Mouse (Mus musculus): Measurements from ENCODE around the gene Adam12. TPM values are rescaled to one million over a fixed set of nuclear protein-coding genes. Genes with fewer than 3 reads are reported as not detected.
A peak's percentile ranks its signal among the peaks of the same experiment; 100 is the strongest.

Gene Adam12
- polyA plus RNA-seq, 1 experiment from 2014 or later: 7.0 TPM

DNA sequence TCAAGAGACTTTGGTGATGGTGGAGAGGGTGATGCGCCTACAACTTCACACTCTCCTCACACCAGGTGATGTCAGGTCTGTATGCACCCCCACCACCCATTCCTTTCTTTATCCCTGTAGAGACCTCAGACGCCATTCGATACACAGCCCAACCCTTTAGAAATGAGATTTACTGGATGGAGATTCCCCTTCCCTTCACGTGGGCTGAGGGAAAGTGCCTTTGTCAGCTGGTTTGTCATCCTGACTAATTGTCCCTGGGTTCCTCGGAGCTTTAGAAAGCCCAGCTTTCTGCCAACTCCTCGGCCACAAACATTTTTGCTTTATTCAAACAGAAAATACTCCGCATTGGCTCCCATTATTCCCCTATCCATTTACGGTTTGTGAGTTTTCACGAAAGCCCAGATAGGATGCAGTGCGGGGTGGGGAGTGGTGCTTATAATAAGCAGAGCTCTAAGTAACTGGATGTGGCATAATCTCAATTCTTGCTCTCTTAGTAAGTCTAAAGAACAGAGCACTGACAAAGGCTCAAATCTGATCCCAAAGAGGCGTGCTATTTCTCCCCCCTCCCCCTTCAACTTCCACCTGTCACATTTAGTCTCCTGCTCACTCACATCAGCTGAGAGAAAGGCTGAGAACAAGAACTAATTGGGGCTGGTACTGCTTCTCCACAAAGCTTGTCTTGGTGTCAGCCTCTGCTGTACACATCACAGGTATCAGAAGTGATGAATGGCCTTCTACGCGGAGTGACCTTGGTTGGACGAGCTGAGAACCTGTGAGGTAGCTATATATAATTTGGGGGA, 143.2 kb downstream of the Adam12 start:
- no peak overlapping the region for H3K27ac ChIP-seq (ENCODE audit: low read depth, low read length)

DNA sequence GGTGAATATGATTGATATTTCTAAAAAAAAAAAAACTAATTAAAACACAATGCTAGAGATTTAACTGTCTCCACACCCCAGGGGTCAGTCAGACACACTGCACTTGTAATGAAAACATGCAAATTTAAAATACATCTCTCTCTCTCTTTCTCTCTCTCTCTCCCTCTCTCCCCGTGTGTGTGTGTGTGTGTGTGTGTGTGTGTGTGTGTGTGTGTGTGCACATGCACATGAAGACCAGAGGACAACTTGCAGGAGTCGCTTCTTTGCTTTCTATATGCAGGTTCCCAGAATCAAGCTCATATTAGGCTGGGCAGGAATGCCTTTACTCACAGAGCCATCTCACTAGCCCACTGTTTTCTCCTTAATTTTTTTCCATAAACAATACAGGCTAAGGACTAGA, 146.6 kb downstream of the Adam12 start:
- no peaks in the 10 kb centered on the region for H3K9me3 ChIP-seq (ENCODE audit: control insufficient read depth, low read length)
- H3K4me3 ChIP-seq (ENCODE audit: low read length): no peak overlapping the region
- H3K4me2 ChIP-seq (replicated peaks; ENCODE audit: low read depth, low read length): no peak overlapping the region
- ATAC-seq (ENCODE audit: low FRiP score, low TSS enrichment): no peak
- no peaks in the 10 kb centered on the region for H3K36me3 ChIP-seq (ENCODE audit: control insufficient read depth, insufficient read depth, low read length)
- H3K27me3 ChIP-seq (ENCODE audit: control insufficient read depth, insufficient read depth, low read length): no peaks in the 10 kb centered on the region
- H3K9ac ChIP-seq (ENCODE audit: low read depth, low read length): no peak overlapping the region
- no peak overlapping the region for H3K27ac ChIP-seq (ENCODE audit: low read depth, low read length)
- 87% methylated on average over 1 of the region's 2 CpGs for WGBS
- peaks cover 5% of the 10 kb centered on the region; the same call in 1 of the 2 replicates for H3K4me1 ChIP-seq (ENCODE audit: control insufficient read depth, insufficient read depth, low read length)

More for the DNA sequence above, 143.2 kb downstream of the Adam12 start:
- Histone ChIP-seq H3K27me3 (ENCODE audit: control insufficient read depth, insufficient read depth, low read length) (no peaks in the 10 kb centered on the region), H3K4me1 (ENCODE audit: control insufficient read depth, insufficient read depth, low read length) (no peaks in the 10 kb centered on the region), H3K36me3 (ENCODE audit: control insufficient read depth, insufficient read depth, low read length) (no peaks in the 10 kb centered on the region), H3K9ac (ENCODE audit: low read depth, low read length) (no peak overlapping the region), H3K9me3 (ENCODE audit: control insufficient read depth, low read length) (no peaks in the 10 kb centered on the region), H3K4me3 (ENCODE audit: low read length) (no peak overlapping the region), H3K4me2 (replicated peaks; ENCODE audit: low read depth, low read length) (no peak overlapping the region)
- 66% methylated on average over 14 of the region's 14 CpGs for WGBS
- no peak for ATAC-seq (ENCODE audit: low FRiP score, low TSS enrichment)

DNA sequence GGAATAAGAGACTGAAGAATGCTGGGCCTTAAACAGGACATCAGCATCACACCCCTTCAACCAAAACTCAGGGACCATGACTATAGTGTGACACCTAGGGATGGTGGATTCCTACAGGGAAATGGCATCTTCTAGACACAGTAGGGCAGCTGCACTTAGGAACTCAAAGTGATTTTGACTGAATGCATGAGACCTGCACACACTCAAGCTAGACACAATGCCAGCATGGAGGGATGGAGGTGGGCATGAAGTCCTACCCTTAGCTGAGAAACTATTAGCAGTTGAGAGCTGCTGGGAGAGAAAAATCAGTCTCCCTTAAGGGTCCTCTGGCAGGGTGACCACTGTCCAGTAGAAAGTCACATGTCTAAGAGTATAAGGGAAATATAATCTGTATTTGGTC, 147.0 kb downstream of the Adam12 start:
- no peak overlapping the region for H3K9ac ChIP-seq (ENCODE audit: low read depth, low read length)
- no peaks in the 10 kb centered on the region for H3K27me3 ChIP-seq (ENCODE audit: control insufficient read depth, insufficient read depth, low read length)
- ATAC-seq (ENCODE audit: low FRiP score, low TSS enrichment): no peak
- no peak overlapping the region for H3K4me2 ChIP-seq (replicated peaks; ENCODE audit: low read depth, low read length)
- no peaks in the 10 kb centered on the region for H3K36me3 ChIP-seq (ENCODE audit: control insufficient read depth, insufficient read depth, low read length)
- no peak overlapping the region for H3K4me3 ChIP-seq (ENCODE audit: low read length)
- peaks cover 5% of the 10 kb centered on the region; the same call in 1 of the 2 replicates for H3K4me1 ChIP-seq (ENCODE audit: control insufficient read depth, insufficient read depth, low read length)
- no peaks in the 10 kb centered on the region for H3K9me3 ChIP-seq (ENCODE audit: control insufficient read depth, low read length)
- no peak overlapping the region for H3K27ac ChIP-seq (ENCODE audit: low read depth, low read length)

DNA sequence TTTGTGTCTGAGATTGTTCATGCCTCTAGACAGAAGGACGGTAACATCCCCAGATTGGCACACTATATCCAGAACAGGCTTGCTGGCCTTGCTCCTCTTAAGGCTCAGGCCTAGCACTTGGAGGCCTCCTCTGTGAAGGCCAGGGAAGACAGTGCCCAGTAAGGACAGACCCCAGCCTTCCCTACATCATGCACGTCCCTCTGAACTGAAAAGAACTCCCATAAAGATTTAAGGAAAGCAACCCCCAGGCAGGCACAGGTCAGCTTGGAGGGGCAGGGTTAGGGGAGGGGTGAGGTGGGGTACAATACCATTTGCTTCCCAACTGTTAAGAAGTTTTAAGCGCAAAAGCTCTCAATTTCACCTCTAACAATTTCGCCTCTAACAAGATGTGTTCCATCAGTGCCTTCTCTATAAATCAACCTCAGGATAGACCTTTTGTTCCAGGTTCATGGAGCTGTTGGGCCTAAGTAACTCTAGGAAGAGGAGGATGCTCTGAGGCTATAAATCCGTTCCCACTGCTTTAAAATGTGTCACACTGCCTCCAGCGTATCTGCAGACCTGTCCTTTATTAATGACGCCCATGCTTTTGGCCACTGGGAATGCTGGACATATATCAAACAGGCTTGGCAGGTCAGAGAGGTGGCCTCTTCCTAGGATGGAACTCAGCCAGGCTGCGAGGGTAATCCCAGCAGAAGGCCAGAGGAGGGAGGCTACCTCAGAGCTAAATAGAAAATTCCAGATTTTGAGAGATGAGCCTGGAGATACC, 150.5 kb downstream of the Adam12 start:
- Histone ChIP-seq H3K4me3 (ENCODE audit: low read length) (no peak overlapping the region), H3K9ac (ENCODE audit: low read depth, low read length) (no peak overlapping the region), H3K4me2 (replicated peaks; ENCODE audit: low read depth, low read length) (no peak overlapping the region), H3K27me3 (ENCODE audit: control insufficient read depth, insufficient read depth, low read length) (no peaks in the 10 kb centered on the region), H3K27ac (ENCODE audit: low read depth, low read length) (no peak overlapping the region), H3K4me1 (ENCODE audit: control insufficient read depth, insufficient read depth, low read length) (peaks cover 5% of the 10 kb centered on the region; the same call in 1 of the 2 replicates), H3K36me3 (ENCODE audit: control insufficient read depth, insufficient read depth, low read length) (no peaks in the 10 kb centered on the region), H3K9me3 (ENCODE audit: control insufficient read depth, low read length) (no peaks in the 10 kb centered on the region)
- WGBS: 24% methylated on average over 8 of the region's 8 CpGs
- peak; percentile 88 for ATAC-seq (ENCODE audit: low FRiP score, low TSS enrichment)

DNA sequence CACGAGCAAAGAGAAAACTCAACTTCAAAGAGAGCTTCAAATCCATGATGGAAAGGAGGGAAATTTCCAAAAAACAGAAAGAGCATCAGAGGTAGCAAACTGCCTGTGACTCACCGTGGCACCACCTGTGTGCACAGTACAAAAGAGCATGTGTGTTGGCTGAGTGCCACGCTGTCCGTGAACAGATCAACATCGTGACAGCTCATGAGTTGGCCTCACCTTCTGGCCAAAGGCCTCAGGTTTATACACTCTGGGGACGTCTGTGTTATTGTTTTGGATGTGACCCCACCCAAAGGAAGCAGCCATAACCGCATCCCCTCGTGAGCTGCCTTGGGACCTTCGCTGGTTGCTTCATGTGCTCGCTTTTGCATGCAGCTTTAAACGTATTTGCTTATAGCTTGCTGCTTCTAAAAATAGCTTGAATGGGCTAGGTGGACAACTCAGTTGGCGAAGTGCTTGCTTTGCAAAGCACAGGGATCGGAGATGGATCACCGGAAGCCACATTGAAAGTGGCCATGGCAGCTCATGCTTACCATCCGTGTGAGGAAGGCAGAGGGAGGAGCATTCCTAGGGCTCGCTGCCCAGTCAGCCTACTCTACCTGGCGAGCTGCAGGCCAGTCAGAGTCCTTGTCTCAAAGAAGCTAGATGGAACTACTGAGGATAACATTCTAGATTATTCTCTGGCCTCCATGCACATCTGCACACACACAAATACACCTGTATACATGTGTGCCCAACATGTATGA, 151.8 kb downstream of the Adam12 start:
- Histone ChIP-seq H3K36me3 (ENCODE audit: control insufficient read depth, insufficient read depth, low read length) (no peaks in the 10 kb centered on the region), H3K9me3 (ENCODE audit: control insufficient read depth, low read length) (no peaks in the 10 kb centered on the region), H3K27ac (ENCODE audit: low read depth, low read length) (no peak overlapping the region), H3K4me1 (ENCODE audit: control insufficient read depth, insufficient read depth, low read length) (peaks cover 5% of the 10 kb centered on the region; the same call in 1 of the 2 replicates), H3K9ac (ENCODE audit: low read depth, low read length) (no peak overlapping the region), H3K4me3 (ENCODE audit: low read length) (no peak overlapping the region), H3K27me3 (ENCODE audit: control insufficient read depth, insufficient read depth, low read length) (no peaks in the 10 kb centered on the region), H3K4me2 (replicated peaks; ENCODE audit: low read depth, low read length) (no peak overlapping the region)
- 77% methylated on average over 17 of the region's 17 CpGs for WGBS
- ATAC-seq (ENCODE audit: low FRiP score, low TSS enrichment): no peak

DNA sequence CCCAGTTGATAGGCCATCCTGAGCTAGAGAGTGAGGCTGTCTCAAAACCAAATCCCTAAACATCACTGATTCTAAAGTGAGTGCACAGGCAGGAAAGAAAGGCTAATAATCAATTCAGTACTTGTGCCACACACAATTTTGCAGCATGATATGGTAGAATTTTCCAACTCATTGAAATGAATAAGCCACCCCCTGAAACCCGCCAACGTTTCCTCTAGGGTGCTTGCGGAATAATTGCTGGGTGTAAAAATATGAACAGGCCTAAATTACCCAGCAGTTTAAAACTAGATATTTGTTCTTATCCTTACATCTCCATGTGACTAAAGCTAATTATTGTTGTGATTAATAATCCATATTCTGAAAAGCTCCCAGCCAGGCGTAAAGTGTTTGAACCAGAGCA, 154.3 kb downstream of the Adam12 start:
- Histone ChIP-seq H3K4me2 (replicated peaks; ENCODE audit: low read depth, low read length) (no peak overlapping the region), H3K9me3 (ENCODE audit: control insufficient read depth, low read length) (no peaks in the 10 kb centered on the region), H3K4me1 (ENCODE audit: control insufficient read depth, insufficient read depth, low read length) (peaks cover 5% of the 10 kb centered on the region; the same call in 1 of the 2 replicates), H3K36me3 (ENCODE audit: control insufficient read depth, insufficient read depth, low read length) (no peaks in the 10 kb centered on the region), H3K27me3 (ENCODE audit: control insufficient read depth, insufficient read depth, low read length) (no peaks in the 10 kb centered on the region), H3K9ac (ENCODE audit: low read depth, low read length) (no peak overlapping the region), H3K27ac (ENCODE audit: low read depth, low read length) (no peak overlapping the region), H3K4me3 (ENCODE audit: low read length) (no peak overlapping the region)
- no peak for ATAC-seq (ENCODE audit: low FRiP score, low TSS enrichment)
- 92% methylated on average over 4 of the region's 4 CpGs for WGBS

DNA sequence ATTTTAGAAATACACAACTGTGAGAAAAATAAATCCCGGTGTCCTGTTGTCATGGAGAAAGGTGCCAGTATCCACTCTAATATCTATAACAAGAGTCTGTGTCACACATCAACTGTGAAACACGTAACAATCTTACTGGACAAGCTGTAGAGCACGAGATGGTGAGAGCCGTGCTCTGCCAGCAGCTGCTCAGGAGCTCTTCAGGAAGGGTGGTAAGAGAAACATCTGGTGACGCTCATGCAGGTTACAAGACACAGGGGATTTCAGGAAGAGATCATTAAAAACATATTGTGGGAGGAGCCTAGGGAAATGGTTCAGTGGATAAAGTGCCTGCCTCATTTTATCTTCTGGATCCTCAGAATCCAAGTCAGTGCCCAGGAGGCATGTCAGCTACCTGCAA, 158.9 kb downstream of the Adam12 start:
- Histone ChIP-seq H3K36me3 (ENCODE audit: control insufficient read depth, insufficient read depth, low read length) (no peaks in the 10 kb centered on the region), H3K27ac (ENCODE audit: low read depth, low read length) (no peak overlapping the region), H3K9ac (ENCODE audit: low read depth, low read length) (no peak overlapping the region), H3K9me3 (ENCODE audit: control insufficient read depth, low read length) (no peaks in the 10 kb centered on the region), H3K4me1 (ENCODE audit: control insufficient read depth, insufficient read depth, low read length) (no peaks in the 10 kb centered on the region), H3K27me3 (ENCODE audit: control insufficient read depth, insufficient read depth, low read length) (no peaks in the 10 kb centered on the region), H3K4me3 (ENCODE audit: low read length) (no peak overlapping the region), H3K4me2 (replicated peaks; ENCODE audit: low read depth, low read length) (no peak overlapping the region)
- WGBS: 81% methylated on average over 5 of the region's 5 CpGs
- no peak for ATAC-seq (ENCODE audit: low FRiP score, low TSS enrichment)

DNA sequence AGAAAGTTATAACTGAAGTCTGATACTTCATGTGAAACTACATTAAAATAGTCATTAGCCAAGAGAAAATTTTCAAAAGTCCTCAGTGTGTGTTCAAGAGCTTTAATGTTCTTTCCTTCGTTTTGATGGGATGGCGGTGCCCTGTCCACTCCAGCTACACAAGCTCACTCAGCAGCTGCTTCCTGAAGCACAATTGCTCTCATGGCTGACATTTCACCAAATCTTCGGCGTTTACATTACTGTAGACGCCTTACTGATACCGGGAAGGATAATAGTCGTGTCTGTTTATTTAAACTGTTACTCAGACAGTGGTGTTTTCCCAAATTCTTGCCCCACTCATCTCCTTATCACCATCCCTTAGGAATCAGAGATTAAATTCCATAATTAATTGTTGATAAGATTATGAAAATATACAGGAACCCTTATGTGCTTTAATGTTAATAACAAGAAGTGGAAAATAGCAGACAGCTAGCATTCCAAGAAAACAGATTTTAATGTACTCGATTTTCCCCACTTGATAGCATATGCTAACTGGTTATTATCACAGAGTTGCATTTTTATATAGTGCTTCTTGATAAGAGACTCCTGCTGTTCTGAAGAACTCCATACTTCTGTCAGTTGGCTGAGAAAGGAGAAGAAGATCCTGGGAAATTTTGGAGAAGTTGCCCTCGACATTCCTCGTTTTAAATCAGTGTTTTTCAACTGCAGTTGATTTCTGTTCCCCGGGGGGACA, 160.6 kb downstream of the Adam12 start:
- no peaks in the 10 kb centered on the region for H3K27me3 ChIP-seq (ENCODE audit: control insufficient read depth, insufficient read depth, low read length)
- whole genome bisulfite sequencing: 72% methylated on average over 11 of the region's 11 CpGs
- no peaks in the 10 kb centered on the region for H3K9me3 ChIP-seq (ENCODE audit: control insufficient read depth, low read length)
- no peaks in the 10 kb centered on the region for H3K36me3 ChIP-seq (ENCODE audit: control insufficient read depth, insufficient read depth, low read length)
- H3K9ac ChIP-seq (ENCODE audit: low read depth, low read length): no peak overlapping the region
- H3K4me3 ChIP-seq (ENCODE audit: low read length): no peak overlapping the region
- H3K4me2 ChIP-seq (replicated peaks; ENCODE audit: low read depth, low read length): no peak overlapping the region
- no peaks in the 10 kb centered on the region for H3K4me1 ChIP-seq (ENCODE audit: control insufficient read depth, insufficient read depth, low read length)
- no peak overlapping the region for H3K27ac ChIP-seq (ENCODE audit: low read depth, low read length)
- ATAC-seq (ENCODE audit: low FRiP score, low TSS enrichment): no peak
